Mouse (Mus musculus): ENCODE data around the gene Ccr7. TPM values are rescaled to one million over a fixed set of nuclear protein-coding genes. Genes with fewer than 3 reads are reported as not detected.

Gene Ccr7
- polyA plus RNA-seq, 1 experiment from 2014 or later = 0.45 TPM

DNA sequence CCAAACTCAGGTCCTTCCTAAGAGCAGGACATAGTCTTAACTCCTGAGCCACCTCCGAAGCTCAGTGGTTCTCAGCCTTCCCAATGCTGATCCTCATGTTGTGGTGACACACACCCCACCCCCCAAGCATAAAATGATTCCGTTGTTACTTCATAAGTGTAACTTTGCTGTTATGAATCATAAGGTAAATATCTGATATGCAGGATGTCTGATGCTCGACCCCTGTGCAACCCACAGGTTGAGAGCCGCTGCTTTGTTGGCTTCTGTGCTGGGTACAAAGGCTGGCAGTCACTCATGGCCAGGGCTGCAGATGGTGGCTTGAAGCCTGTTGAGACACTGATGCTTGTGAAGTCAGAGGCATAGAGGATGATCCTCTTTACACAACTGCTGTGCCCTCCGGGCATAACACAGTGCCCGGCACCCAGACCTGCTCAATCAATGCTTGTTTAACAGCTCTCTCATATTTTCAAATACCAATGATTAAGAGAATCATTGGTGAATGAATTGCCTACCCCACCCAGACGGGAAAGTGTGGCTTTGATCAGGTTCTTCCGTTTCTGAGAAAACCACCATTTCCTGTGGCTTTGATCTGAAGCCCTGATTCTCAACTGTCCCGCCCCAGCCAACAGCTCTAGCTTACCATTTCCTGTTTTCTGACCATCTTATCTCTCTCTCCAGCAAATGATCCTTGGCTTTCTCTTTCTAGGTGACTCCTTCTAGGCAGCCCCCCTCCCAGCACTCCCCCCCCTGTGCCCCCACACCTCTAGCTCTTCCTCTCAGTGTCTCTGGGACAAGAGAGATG, 50.1 kb downstream of the Ccr7 start:
- 50% methylated on average over 9 of the region's 9 CpGs for WGBS
- no peak for ATAC-seq (ENCODE audit: insufficient read depth)

DNA sequence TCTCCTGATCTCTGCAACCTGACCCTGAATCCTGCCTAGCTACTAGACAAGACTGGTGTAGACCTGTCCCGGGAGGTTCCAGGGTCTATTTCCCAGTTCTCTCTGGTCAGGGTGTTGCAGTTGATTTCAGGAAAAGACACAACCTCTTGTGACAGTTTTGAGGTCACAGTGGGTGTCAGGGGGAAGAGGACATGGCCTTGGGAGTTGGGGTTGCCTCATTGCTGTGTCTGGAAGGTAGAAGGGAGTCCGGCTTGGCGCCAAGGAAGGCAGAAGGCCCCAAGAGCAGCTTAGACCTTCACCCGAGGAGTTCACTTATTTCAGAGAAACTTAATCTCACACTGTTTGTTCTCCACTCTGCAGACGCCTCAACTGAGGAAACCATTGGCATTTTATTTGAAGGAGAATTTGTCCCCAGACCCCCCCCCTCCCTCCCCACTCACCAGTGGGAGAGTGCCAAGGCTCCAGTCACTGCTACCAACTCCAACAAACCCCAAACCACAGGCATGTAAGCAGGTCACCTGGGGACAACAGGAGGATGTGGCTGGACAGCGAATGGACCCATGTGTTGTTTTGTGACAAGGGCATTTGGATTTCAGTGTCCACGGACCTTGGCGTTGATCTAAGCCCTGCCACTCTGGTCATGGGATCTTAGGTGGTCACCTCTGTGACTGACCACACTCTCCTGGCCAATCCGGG, 52.2 kb downstream of the Ccr7 start:
- Histone ChIP-seq H3K4me1 (ENCODE audit: insufficient read depth) (no peaks in the 10 kb centered on the region; the same call in 1 of the 2 replicates), H3K9me3 (ENCODE audit: low read depth, low read length) (no peaks in the 10 kb centered on the region)
- TF ChIP-seq CTCF (IDR thresholded peaks at IDR 0.05; ENCODE audit: low read depth) = no peak

More for the DNA sequence above, 50.1 kb downstream of the Ccr7 start:
- Histone ChIP-seq H3K4me1 (ENCODE audit: insufficient read depth) (no peaks in the 10 kb centered on the region), H3K4me2 (no peak overlapping the region), H3K9ac (no peak overlapping the region), H3K27me3 (ENCODE audit: insufficient read depth, low read length) (no peaks in the 10 kb centered on the region), H3K27ac (ENCODE audit: low read depth) (no peak overlapping the region), H3K36me3 (ENCODE audit: insufficient read depth) (no peaks in the 10 kb centered on the region), H3K4me3 (ENCODE audit: low read depth, low read length) (no peak overlapping the region), H3K9me3 (ENCODE audit: low read depth, low read length) (no peaks in the 10 kb centered on the region)
- TF ChIP-seq CTCF (IDR thresholded peaks at IDR 0.05; ENCODE audit: low read depth) = no peak
- DNase-seq = no peak

DNA sequence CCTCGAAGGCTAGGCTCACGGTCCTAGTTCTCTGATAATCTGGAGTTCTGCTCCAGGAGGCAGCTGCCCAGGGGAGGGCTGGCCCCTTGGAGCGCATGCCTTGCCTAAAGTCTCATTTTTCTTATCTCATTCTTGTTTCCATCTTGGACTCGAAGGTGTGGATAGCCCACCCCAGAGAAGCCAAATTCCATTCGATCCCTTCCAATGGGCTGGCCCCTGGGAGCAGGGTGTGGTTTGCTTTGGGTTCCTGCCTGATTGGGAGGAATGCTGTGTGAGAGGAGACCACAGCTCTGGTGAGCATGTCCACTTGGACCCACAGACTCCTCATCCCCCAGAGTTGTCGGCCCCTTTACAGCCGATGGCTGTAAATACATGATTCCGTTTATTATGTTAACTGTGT, 53.2 kb downstream of the Ccr7 start:
- no peaks in the 10 kb centered on the region for H3K9me3 ChIP-seq (ENCODE audit: low read depth, low read length)
- H3K36me3 ChIP-seq (ENCODE audit: insufficient read depth) = no peaks in the 10 kb centered on the region
- no peaks in the 10 kb centered on the region; the same call in 1 of the 2 replicates for H3K4me1 ChIP-seq (ENCODE audit: insufficient read depth)
- DNase-seq (no peak), ATAC-seq (ENCODE audit: insufficient read depth) (no peak)
- no peak for TF ChIP-seq CTCF (IDR thresholded peaks at IDR 0.05; ENCODE audit: low read depth)
- no peak overlapping the region for H3K9ac ChIP-seq
- H3K4me3 ChIP-seq (ENCODE audit: low read depth, low read length) = no peak overlapping the region
- no peak overlapping the region for H3K4me2 ChIP-seq
- no peaks in the 10 kb centered on the region for H3K27me3 ChIP-seq (ENCODE audit: insufficient read depth, low read length)
- WGBS = 62% methylated on average over 8 of the region's 8 CpGs
- H3K27ac ChIP-seq (ENCODE audit: low read depth) = no peak overlapping the region

More for the DNA sequence above, 52.2 kb downstream of the Ccr7 start:
- no peak overlapping the region for H3K4me2 ChIP-seq
- no peaks in the 10 kb centered on the region for H3K27me3 ChIP-seq (ENCODE audit: insufficient read depth, low read length)
- H3K36me3 ChIP-seq (ENCODE audit: insufficient read depth) = no peaks in the 10 kb centered on the region
- WGBS = 77% methylated on average over 9 of the region's 9 CpGs
- DNase-seq (no peak), ATAC-seq (ENCODE audit: insufficient read depth) (no peak)
- H3K27ac ChIP-seq (ENCODE audit: low read depth) = no peak overlapping the region
- no peak overlapping the region for H3K4me3 ChIP-seq (ENCODE audit: low read depth, low read length)
- no peak overlapping the region for H3K9ac ChIP-seq

DNA sequence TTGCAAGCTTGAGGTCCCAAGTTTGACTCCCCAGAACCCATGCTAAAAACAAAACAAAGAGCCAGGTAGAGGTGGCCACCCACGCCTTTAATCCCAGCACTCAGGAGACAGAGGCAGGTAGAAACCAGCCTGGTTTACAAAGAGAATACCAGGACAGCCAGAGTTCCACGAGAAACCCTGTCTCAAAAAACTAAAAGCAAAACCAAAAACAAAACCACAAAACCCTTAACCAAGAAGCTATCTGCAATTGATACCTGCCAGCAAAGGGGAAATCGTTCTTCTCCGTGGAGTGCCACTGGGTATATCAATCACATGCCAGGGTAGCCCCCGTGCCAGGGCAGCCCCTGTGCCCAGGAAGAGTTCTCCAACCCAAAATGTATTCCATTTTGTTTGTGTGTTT, 54.7 kb downstream of the Ccr7 start:
- TF ChIP-seq CTCF (IDR thresholded peaks at IDR 0.05; ENCODE audit: low read depth) = no peak
- DNase-seq (no peak), ATAC-seq (ENCODE audit: insufficient read depth) (no peak)

DNA sequence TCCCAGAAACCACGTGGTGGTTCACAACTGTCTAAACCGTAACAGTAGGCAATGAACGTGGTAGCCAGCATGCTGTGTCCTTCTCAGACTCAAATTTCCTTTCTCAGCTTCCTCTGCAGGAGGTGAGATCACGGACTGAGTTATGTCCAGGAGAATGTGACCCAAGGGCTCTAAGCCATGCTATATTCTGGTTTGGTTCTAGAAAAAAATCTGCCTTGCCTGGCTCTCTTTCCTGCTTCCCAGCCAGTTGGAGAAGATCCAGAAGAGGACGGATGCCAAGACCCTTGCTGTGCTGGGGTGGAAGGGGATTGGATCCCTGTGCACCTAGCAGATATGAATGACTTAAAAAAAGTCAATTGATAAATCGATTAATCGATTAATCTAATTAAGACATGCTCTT, 55.4 kb downstream of the Ccr7 start:
- TF ChIP-seq CTCF (IDR thresholded peaks at IDR 0.05; ENCODE audit: low read depth) = no peak
- H3K4me3 ChIP-seq (ENCODE audit: low read depth, low read length) = no peak overlapping the region
- 73% methylated on average over 7 of the region's 7 CpGs for WGBS
- H3K27ac ChIP-seq (ENCODE audit: low read depth) = no peak overlapping the region
- no peak overlapping the region for H3K4me2 ChIP-seq
- ATAC-seq (ENCODE audit: insufficient read depth) = no peak
- H3K27me3 ChIP-seq (ENCODE audit: insufficient read depth, low read length) = no peaks in the 10 kb centered on the region
- DNase-seq = peak; percentile 58
- H3K9ac ChIP-seq = no peak overlapping the region
- H3K4me1 ChIP-seq (ENCODE audit: insufficient read depth) = no peaks in the 10 kb centered on the region; the same call in 1 of the 2 replicates
- H3K9me3 ChIP-seq (ENCODE audit: low read depth, low read length) = no peaks in the 10 kb centered on the region
- no peaks in the 10 kb centered on the region for H3K36me3 ChIP-seq (ENCODE audit: insufficient read depth)

More for the DNA sequence above, 54.7 kb downstream of the Ccr7 start:
- 76% methylated on average over 5 of the region's 5 CpGs for WGBS
- Histone ChIP-seq H3K27ac (ENCODE audit: low read depth) (no peak overlapping the region), H3K4me1 (ENCODE audit: insufficient read depth) (no peaks in the 10 kb centered on the region; the same call in 1 of the 2 replicates), H3K4me3 (ENCODE audit: low read depth, low read length) (no peak overlapping the region), H3K4me2 (no peak overlapping the region), H3K9ac (no peak overlapping the region), H3K27me3 (ENCODE audit: insufficient read depth, low read length) (no peaks in the 10 kb centered on the region), H3K9me3 (ENCODE audit: low read depth, low read length) (no peaks in the 10 kb centered on the region), H3K36me3 (ENCODE audit: insufficient read depth) (no peaks in the 10 kb centered on the region)

DNA sequence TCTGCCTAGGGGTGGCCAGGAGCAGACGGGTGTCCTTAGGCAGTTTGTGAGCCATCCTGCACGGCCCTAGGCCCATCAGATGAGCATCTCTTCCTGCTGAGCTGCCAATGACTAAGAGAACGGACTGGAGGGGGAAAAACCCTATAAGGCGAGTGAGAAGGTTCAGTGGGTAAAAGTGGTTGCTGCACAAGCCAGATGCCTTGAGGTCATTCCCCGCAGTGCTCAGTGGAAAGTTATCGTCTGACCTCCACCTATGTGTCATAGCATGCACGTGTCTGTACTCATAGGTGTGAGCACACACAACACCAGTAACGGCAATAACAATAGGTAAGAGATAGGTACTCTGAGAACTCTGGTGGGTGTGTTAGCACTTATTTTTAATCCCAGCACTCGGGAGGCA, 56.0 kb downstream of the Ccr7 start:
- Histone ChIP-seq H3K9me3 (ENCODE audit: low read depth, low read length) (no peaks in the 10 kb centered on the region), H3K4me3 (ENCODE audit: low read depth, low read length) (no peak overlapping the region), H3K4me1 (ENCODE audit: insufficient read depth) (no peaks in the 10 kb centered on the region; the same call in 1 of the 2 replicates), H3K27ac (ENCODE audit: low read depth) (no peak overlapping the region), H3K27me3 (ENCODE audit: insufficient read depth, low read length) (no peaks in the 10 kb centered on the region), H3K9ac (no peak overlapping the region), H3K4me2 (no peak overlapping the region), H3K36me3 (ENCODE audit: insufficient read depth) (no peaks in the 10 kb centered on the region)
- no peak for TF ChIP-seq CTCF (IDR thresholded peaks at IDR 0.05; ENCODE audit: low read depth)
- no peak for DNase-seq
- no peak for ATAC-seq (ENCODE audit: insufficient read depth)
- 95% methylated on average over 9 of the region's 9 CpGs for WGBS

Measured in lung, embryonic 14.5 days (tissue).